Mouse (Mus musculus) ES-Bruce4 (cell line): ENCODE results near the gene Rpl41.

Experiments used
- CTCF ChIP-seq: IDR thresholded peaks from one replicate; pipeline ENCODE4 v1.8.1; 2011; ENCODE audit warnings: low read depth, low read length
- EP300 ChIP-seq: IDR thresholded peaks from 2 replicates; pipeline ENCODE4 v1.6.1; 2011; ENCODE audit warnings: low read depth, low read length; ENCODE audit not compliant: insufficient read depth
- POLR2A ChIP-seq: IDR thresholded peaks from one replicate; pipeline ENCODE4 v1.8.1; 2011; ENCODE audit warnings: low read length; ENCODE audit not compliant: insufficient read depth

DNA sequence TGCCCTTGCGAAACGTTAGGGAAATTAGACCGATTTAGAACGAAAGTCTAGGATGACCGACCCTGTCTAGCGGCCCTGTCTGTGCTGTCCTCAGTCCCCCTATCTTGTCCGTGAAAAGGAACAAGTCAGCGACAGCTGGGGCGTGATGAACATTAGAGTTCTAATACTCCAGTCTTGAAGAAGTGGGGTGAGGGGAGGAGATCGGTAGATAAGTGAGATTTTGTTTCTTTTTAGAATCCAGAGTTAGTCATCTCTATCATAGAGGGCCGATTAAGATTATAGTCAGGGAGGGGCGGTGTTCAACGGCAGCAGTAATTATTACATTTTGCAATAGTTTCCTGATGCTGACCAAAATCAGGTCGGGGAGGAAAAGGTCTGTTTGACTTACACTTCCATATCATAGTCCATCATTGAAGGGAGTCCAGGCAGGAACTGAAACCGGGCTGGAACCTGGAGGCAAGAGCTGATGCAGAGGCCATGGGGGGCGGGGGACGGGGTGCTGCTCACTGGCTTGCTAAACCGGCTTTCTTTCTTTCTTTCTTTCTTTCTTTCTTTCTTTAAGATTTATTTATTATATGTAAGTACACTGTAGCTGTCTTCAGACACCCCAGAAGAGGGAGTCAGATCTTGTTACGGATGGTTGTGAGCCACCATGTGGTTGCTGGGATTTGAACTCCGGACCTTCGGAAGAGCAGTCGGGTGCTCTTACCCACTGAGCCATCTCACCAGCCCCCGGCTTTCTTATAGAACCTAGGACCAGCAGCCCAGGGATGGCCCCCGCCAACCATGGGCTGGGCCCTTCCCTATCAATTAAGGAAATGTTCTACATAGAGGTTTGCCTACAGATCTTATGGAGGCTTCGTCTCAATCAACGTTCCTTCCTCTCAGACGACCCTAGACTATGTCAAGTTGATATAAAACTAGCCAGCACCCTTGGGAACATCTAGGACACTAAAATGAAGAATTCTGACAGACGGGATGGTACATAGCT, 22.4 kb downstream of the Rpl41 start:
- TF ChIP-seq POLR2A (no peak), CTCF (no peak), EP300 (no peak)
